Mouse (Mus musculus): Measurements from ENCODE around the gene Hist1h2ak.
"Not testable (repeated sequence)": the region's sequence is repeated elsewhere in the genome, so short reads cannot be mapped to it uniquely, and the experiment has no call there.

Gene Hist1h2ak

GRCm38 (mm10) chr13:21721757-21722372 is 31.8 kb downstream of the Hist1h2ak start, which contains the start of gene Hist1h2bm:
Gene Hist1h2bm, plus strand, starts transcription at chr13:21722044.
- peak; percentile 87 for DNase-seq (ENCODE audit: low read depth, low spot score)

- DNase-seq (ENCODE audit: low read depth, low spot score), result not testable (repeated sequence)
Measured at GRCm38 (mm10) chr13:21721107-21721756, 32.4 kb downstream of the Hist1h2ak start.

- peak; percentile 24 for DNase-seq (ENCODE audit: low read depth, low spot score)
Measured at GRCm38 (mm10) chr13:21718381-21719080, 35.1 kb downstream of the Hist1h2ak start.

GRCm38 (mm10) chr13:21717397-21718357 is 36.0 kb downstream of the Hist1h2ak start, which contains the start of gene Hist1h3h:
Gene Hist1h3h, plus strand, starts transcription at chr13:21717659.
- DNase-seq (ENCODE audit: low read depth, low spot score), result peak; percentile 84

- DNase-seq (ENCODE audit: low read depth, low spot score), result peak; percentile 46
Measured at GRCm38 (mm10) chr13:21716540-21717391, 36.9 kb downstream of the Hist1h2ak start.

GRCm38 (mm10) chr13:21715864-21716539 is 37.6 kb downstream of the Hist1h2ak start, which contains the start of the genes Hist1h2bl and Hist1h2ai:
Gene Hist1h2bl, minus strand, starts transcription at chr13:21716143.
Gene Hist1h2ai, plus strand, starts transcription at chr13:21716422.
- peak; percentile 88 for DNase-seq (ENCODE audit: low read depth, low spot score)

GRCm38 (mm10) chr13:21715131-21715863 is 38.3 kb downstream of the Hist1h2ak start:
- peak; percentile 32 for DNase-seq (ENCODE audit: low read depth, low spot score)

- peak; percentile 67 for DNase-seq (ENCODE audit: low read depth, low spot score)
Measured at GRCm38 (mm10) chr13:21714725-21715124, 38.9 kb downstream of the Hist1h2ak start.

GRCm38 (mm10) chr13:21711698-21712097 is 41.9 kb downstream of the Hist1h2ak start:
- no peak for DNase-seq (ENCODE audit: low read depth, low spot score)

GRCm38 (mm10) chr13:21710821-21711525 is 42.7 kb downstream of the Hist1h2ak start:
- DNase-seq (ENCODE audit: low read depth, low spot score), result peak; percentile 50

- DNase-seq (ENCODE audit: low read depth, low spot score), result peak; percentile 79
Measured at GRCm38 (mm10) chr13:21710031-21710711, 43.5 kb downstream of the Hist1h2ak start.

- DNase-seq (ENCODE audit: low read depth, low spot score), result no peak
Measured at GRCm38 (mm10) chr13:21706669-21707068, 47.0 kb downstream of the Hist1h2ak start.

Data from embryo, embryonic 11.5 days (tissue).